Mouse (Mus musculus) adrenal gland, adult 10 weeks (tissue): ENCODE data around the gene Srp9. TPM values are rescaled to one million over a fixed set of nuclear protein-coding genes. Genes with fewer than 3 reads are reported as not detected.

Experiments
- polyA plus RNA-seq: library from polyadenylated mRNA; stranded (reverse); fragments of 350-450 nt; fragmentation: Illumina TruSeq; extraction: RNeasy Lipid Tissue Mini Kit (QIAGEN cat#74804); gene quantifications from one replicate; pipeline ENCODE4 v1.2.3, GENCODE M21; 2014; ENCODE audit warnings: low read depth, low replicate concordance

The Srp9 gene
- 336 TPM for polyA plus RNA-seq

GRCm38 (mm10) chr1:182124506-182124905, at the start of gene Srp9:
Gene Srp9 (plus strand): TSS chr1:182124737.

GRCm38 (mm10) chr1:182164386-182164785, 39.8 kb downstream of the Srp9 start, which contains the start of gene Vmn1r1:
Gene Vmn1r1 (minus strand): TSS chr1:182164486.

Other genes starting within 250 kb of the Srp9 start
- 121 TPM for gene Enah, start 104.7 kb upstream of the Srp9 start, polyA plus RNA-seq
- not detected for gene Vmn1r1, start 39.7 kb downstream of the Srp9 start, polyA plus RNA-seq
- 291 TPM for gene Degs1, start 158.1 kb downstream of the Srp9 start, polyA plus RNA-seq
- 41.5 TPM for gene Fbxo28, start 216.9 kb downstream of the Srp9 start, polyA plus RNA-seq